Mouse (Mus musculus): ENCODE measurements around the gene Vps41.

- no peak for TF ChIP-seq MAZ (IDR thresholded peaks at IDR 0.05; ENCODE audit: low read depth, low read length)
- TF ChIP-seq ZKSCAN1 (IDR thresholded peaks at IDR 0.05; ENCODE audit: low read depth, low read length) = no peak
- TF ChIP-seq GATA1 (IDR thresholded peaks at IDR 0.05; ENCODE audit: low read depth, low read length) = no peak
- 0 out of 2 replicates have a peak, but pooled peaks have one; percentile 49 for TF ChIP-seq TCF12 (IDR thresholded peaks at IDR 0.05; ENCODE audit: low read depth, low read length)
- TF ChIP-seq ZNF384 (IDR thresholded peaks at IDR 0.05; ENCODE audit: low read depth, low read length) = no peak
- TF ChIP-seq USF2 (IDR thresholded peaks at IDR 0.05; ENCODE audit: borderline replicate concordance in 1 of 2, insufficient read depth in 1 of 2, low read depth in 1 of 2, low read length in 2 of 2) = peak; percentile 77 to 85
- TF ChIP-seq BHLHE40 (IDR thresholded peaks at IDR 0.05; ENCODE audit: borderline replicate concordance, low read depth, low read length) = no peak
- peak; percentile 97 for TF ChIP-seq USF1 (IDR thresholded peaks at IDR 0.05; ENCODE audit: low read depth, low read length)
- TF ChIP-seq POLR2A (IDR thresholded peaks at IDR 0.05; ENCODE audit: control insufficient read depth in 1 of 2, insufficient read depth in 1 of 2, low read depth in 1 of 2, low read length in 2 of 2, poor library complexity in 1 of 2) = peak; percentile 45 to 77; a peak in 3 of 4 replicates
- TF ChIP-seq CTCF (IDR thresholded peaks at IDR 0.05 in 2 of 3, conservative IDR thresholded peaks at IDR 0.05 in 1 of 3; ENCODE audit: control insufficient read depth in 1 of 3, insufficient read depth in 1 of 3, low read depth in 2 of 3, low read length in 3 of 3, poor library complexity in 1 of 3, severe bottlenecking in 1 of 3) = no peak
These were observed at the start of gene Vps41 for GRCm38 (mm10) chr13:18717185-18717584.

Measured in MEL (cell line).